Mouse (Mus musculus) small intestine, adult 2 months (tissue): ENCODE measurements around the gene Map9.

Experiments
- CTCF ChIP-seq: fragments of 200-500 bp; IDR thresholded peaks from 2 replicates; pipeline ENCODE4 v1.5.1; 2012; ENCODE audit warnings: low read depth, mild to moderate bottlenecking, control low read depth, inconsistent platforms, low read length, moderate library complexity, mixed read lengths; ENCODE audit not compliant: insufficient replicate concordance, insufficient read length; ENCODE audit errors: extremely low read depth
- POLR2A ChIP-seq: fragments of 200-500 bp; IDR thresholded peaks from 2 replicates; pipeline ENCODE4 v1.6.1; 2012; ENCODE audit warnings: low read depth, mild to moderate bottlenecking, control low read depth, inconsistent platforms, low read length, moderate library complexity

GRCm38 (mm10) chr3:82357340-82357739, 504 bp upstream of the Map9 start:
- TF ChIP-seq CTCF (no peak), POLR2A (no peak)
